Mouse (Mus musculus) neural tube, embryonic 15.5 days (tissue): ENCODE measurements around the gene Gm21996. TPM values are rescaled to one million over a fixed set of nuclear protein-coding genes. Genes with fewer than 3 reads are reported as not detected.
"Not testable (repeated sequence)": the region's sequence is repeated elsewhere in the genome, so short reads cannot be mapped to it uniquely, and the experiment has no call there.

Source experiments
- ATAC-seq: fragments of 200-750 bp; cut with Nextera tagmentation; 2 replicates; pipeline ENCODE4 v1.8.0; 2017; ENCODE audit warnings: mild to moderate bottlenecking, moderate TSS enrichment, moderate library complexity; ENCODE audit not compliant: low FRiP score
- H3K27ac ChIP-seq: fragments of 300-500 bp; sonication (generic); replicated peaks from 2 replicates; pipeline ENCODE4 v1.5.1; 2015; ENCODE audit warnings: mild to moderate bottlenecking, inconsistent platforms
- H3K27me3 ChIP-seq: fragments of 300-500 bp; sonication (generic); replicated peaks from 2 replicates; pipeline ENCODE4 v1.6.1; 2015; ENCODE audit warnings: inconsistent platforms
- H3K36me3 ChIP-seq: fragments of 300-500 bp; sonication (generic); 2 replicates; pipeline ENCODE4 v1.6.1; 2015; ENCODE audit warnings: inconsistent platforms
- H3K4me1 ChIP-seq: fragments of 300-500 bp; sonication (generic); 2 replicates; pipeline ENCODE4 v1.6.1; 2015; ENCODE audit warnings: inconsistent platforms
- H3K4me2 ChIP-seq: fragments of 300-500 bp; sonication (generic); 2 replicates; pipeline ENCODE4 v1.6.1; 2015; ENCODE audit warnings: inconsistent platforms, mild to moderate bottlenecking, moderate library complexity
- H3K4me3 ChIP-seq: fragments of 300-500 bp; sonication (generic); replicated peaks from 2 replicates; pipeline ENCODE4 v1.5.1; 2015; ENCODE audit warnings: mild to moderate bottlenecking, inconsistent platforms
- H3K9ac ChIP-seq: fragments of 300-500 bp; sonication (generic); replicated peaks from 2 replicates; pipeline ENCODE4 v1.6.1; 2015; ENCODE audit warnings: mild to moderate bottlenecking, inconsistent platforms
- H3K9me3 ChIP-seq: fragments of 300-500 bp; sonication (generic); replicated peaks from 2 replicates; pipeline ENCODE4 v1.6.1; 2016; ENCODE audit warnings: inconsistent platforms
- WGBS: fragments of 180-500 bp; shearing (Covaris S2); methylation state at CpG from one replicate; pipeline ENCODE4 v1.1.7; 2015; ENCODE audit warnings: mixed read lengths; 5-methylcytosine and 5-hydroxymethylcytosine counted together
- polyA plus RNA-seq: library from polyadenylated mRNA; unstranded; fragments of >200 nt; fragmentation: Nextera tagmentation; extraction: Ambion mirVana; gene quantifications from 2 replicates; pipeline ENCODE4 v1.2.1, GENCODE M21; 2015

Gm21996 gene
- polyA plus RNA-seq = not detected in 2 replicates

DNA sequence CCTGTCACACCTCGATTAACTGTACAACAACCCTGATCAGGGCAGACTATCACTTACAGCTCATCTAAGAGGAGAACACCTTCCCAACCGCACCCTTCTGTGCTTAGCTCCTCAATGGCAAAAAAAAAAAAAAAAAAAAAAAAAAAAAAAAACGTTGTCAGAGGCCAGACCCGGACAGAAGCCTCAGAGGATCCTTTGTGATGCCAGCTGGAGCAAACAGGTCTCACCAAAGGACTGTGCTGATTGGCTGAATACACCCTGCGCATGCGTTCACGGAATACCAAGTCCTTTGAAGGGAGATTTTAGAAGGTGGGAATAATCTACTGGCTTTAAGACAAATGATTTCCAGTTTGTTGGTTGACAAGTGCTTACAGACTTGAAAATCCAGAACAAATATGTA lies at the start of gene Gm21996:
TSS of gene Gm21996 (minus strand) at position 101 of the 400 bp plus-strand sequence.
- no CpG with 5 or more reads among the region's 7 CpGs for WGBS
- H3K4me2 ChIP-seq, H3K27ac ChIP-seq, H3K36me3 ChIP-seq, H3K27me3 ChIP-seq, H3K4me3 ChIP-seq, H3K9me3 ChIP-seq, H3K4me1 ChIP-seq, H3K9ac ChIP-seq, ATAC-seq: not testable (repeated sequence)
